Mouse (Mus musculus) spleen, adult 2 months (tissue): ENCODE results near the gene Fam129b. TPM values are rescaled to one million over a fixed set of nuclear protein-coding genes. Genes with fewer than 3 reads are reported as not detected.
A peak's percentile ranks its signal among the peaks of the same experiment; 100 is the strongest.

Experiments
- DNase-seq, 2 experiments: peaks; one replicate each; pipeline versions ENCODE4 v3.0.0 to v3.0.0-alpha.2; 2012 to 2021; ENCODE audit warnings: low spot score in 2 of 2, low read depth in 1 of 2
- H3K27ac ChIP-seq: fragments of 200-500 bp; 2 replicates; pipeline ENCODE4 v1.5.1; 2012; ENCODE audit warnings: low read length, inconsistent platforms; ENCODE audit not compliant: insufficient read depth
- H3K27me3 ChIP-seq: fragments of 200-500 bp; 2 replicates; pipeline ENCODE4 v1.6.1; 2012; ENCODE audit warnings: mild to moderate bottlenecking, moderate library complexity, low read length, inconsistent platforms; ENCODE audit not compliant: control insufficient read depth, insufficient read depth
- H3K36me3 ChIP-seq: fragments of 200-500 bp; 2 replicates; pipeline ENCODE4 v1.6.1; 2012; ENCODE audit warnings: mild to moderate bottlenecking, low read length, inconsistent platforms; ENCODE audit not compliant: control insufficient read depth, insufficient read depth
- H3K4me1 ChIP-seq: fragments of 200-500 bp; 2 replicates; pipeline ENCODE4 v1.6.1; 2011; ENCODE audit warnings: inconsistent platforms; ENCODE audit not compliant: control insufficient read depth, insufficient read depth, insufficient read length
- H3K4me3 ChIP-seq: fragments of 200-500 bp; 2 replicates; pipeline ENCODE4 v1.5.1; 2011; ENCODE audit warnings: mild to moderate bottlenecking, inconsistent platforms; ENCODE audit not compliant: insufficient read depth, insufficient read length; ENCODE audit errors: extremely low read depth
- CTCF ChIP-seq: fragments of 200-500 bp; IDR thresholded peaks from 2 replicates; pipeline ENCODE4 v1.5.1; 2011; ENCODE audit warnings: mild to moderate bottlenecking, inconsistent platforms; ENCODE audit not compliant: insufficient read depth, insufficient read length, insufficient replicate concordance; ENCODE audit errors: extremely low read depth
- POLR2A ChIP-seq: fragments of 200-500 bp; IDR thresholded peaks from 2 replicates; pipeline ENCODE4 v1.6.1; 2011; ENCODE audit warnings: low read depth, low read length, inconsistent platforms
- WGBS: fragments of 180-500 bp; shearing (Covaris S2); methylation state at CpG from one replicate; pipeline ENCODE4 v1.1.7; 2018; 5-methylcytosine and 5-hydroxymethylcytosine counted together
- polyA plus RNA-seq: library from polyadenylated mRNA; depleted of rRNA; stranded (reverse); fragments of >200 nt; gene quantifications from 2 replicates; pipeline ENCODE4 v1.2.3, GENCODE M21; 2012

Fam129b gene
- polyA plus RNA-seq, 1 experiment: 11.0 TPM

DNA sequence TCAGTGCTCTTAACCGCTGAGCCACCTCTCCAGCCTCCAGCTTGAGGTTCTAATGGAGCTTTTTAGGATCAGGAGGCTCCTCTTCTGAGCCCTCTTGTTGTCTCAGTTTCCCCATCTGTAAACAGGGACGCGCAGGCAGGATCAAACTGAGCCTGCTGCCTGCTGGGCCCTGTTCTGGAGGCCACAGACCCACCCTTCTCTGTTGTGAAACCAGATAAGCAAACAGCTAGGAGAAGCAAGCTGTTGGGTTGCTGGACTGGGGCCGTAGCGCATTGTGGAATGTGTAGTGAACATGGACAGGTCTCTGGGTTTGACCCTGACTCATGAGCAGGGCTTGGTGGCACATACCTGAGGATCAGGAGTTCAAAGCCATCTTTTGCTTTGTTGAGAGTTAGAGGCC is 28.7 kb downstream of the Fam129b start:
- H3K4me1 ChIP-seq: no peaks in the 10 kb centered on the region
- H3K27ac ChIP-seq: no peak overlapping the region
- H3K36me3 ChIP-seq: no peaks in the 10 kb centered on the region
- no peak for DNase-seq
- 83% methylated on average over 5 of the region's 5 CpGs for WGBS
- no peak for TF ChIP-seq CTCF
- TF ChIP-seq POLR2A: no peak
- no peak overlapping the region for H3K4me3 ChIP-seq
- no peaks in the 10 kb centered on the region for H3K27me3 ChIP-seq

DNA sequence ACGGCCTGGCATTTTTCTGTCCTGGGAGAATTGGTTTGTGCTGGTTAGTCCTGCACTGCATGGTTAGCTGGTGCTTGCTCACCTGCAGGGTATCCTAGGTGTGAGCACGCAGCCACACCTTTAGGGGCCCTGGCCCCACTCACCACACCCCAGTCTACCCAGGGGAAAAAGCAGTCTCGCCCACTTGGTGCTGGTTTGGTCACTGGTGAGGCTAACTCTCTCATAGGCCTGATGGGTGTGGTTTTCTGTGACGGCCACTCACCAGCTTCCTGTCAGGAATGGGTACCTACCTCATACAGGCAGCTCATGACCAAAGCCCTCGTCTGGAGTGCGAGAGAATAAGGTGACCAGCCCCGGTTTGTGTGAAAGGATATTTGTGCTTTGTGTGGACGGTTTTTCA is 29.4 kb downstream of the Fam129b start:
- TF ChIP-seq POLR2A (no peak), CTCF (no peak)
- WGBS: 84% methylated on average over 8 of the region's 8 CpGs
- Histone ChIP-seq H3K4me1 (no peaks in the 10 kb centered on the region), H3K27me3 (no peaks in the 10 kb centered on the region), H3K36me3 (no peaks in the 10 kb centered on the region), H3K27ac (no peak overlapping the region), H3K4me3 (no peak overlapping the region)
- no peak for DNase-seq

DNA sequence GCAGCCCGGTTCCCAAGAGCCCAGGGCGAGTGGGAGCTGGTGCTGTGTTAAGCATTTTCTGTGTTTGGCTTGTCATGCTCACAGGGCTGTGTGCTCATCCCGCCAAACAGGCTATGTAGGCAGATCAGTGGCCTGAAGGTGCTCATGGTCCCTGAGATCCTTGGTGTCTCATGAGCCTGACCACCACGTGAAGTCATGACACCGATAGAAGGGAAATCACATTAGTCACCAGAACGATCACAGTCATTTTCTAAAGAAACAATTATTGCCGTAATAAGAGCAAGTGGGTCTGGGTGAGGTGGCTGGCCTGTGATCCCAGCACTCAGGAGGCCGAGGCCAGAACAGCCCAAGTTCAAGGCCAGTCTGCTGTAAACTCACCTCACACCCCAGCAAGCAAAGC is 31.5 kb downstream of the Fam129b start:
- WGBS: 86% methylated on average over 8 of the region's 8 CpGs
- TF ChIP-seq POLR2A: no peak
- no peak for TF ChIP-seq CTCF
- no peak overlapping the region for H3K4me3 ChIP-seq
- H3K36me3 ChIP-seq: no peaks in the 10 kb centered on the region
- H3K27me3 ChIP-seq: no peaks in the 10 kb centered on the region
- no peak for DNase-seq
- H3K4me1 ChIP-seq: no peaks in the 10 kb centered on the region
- H3K27ac ChIP-seq: no peak overlapping the region

DNA sequence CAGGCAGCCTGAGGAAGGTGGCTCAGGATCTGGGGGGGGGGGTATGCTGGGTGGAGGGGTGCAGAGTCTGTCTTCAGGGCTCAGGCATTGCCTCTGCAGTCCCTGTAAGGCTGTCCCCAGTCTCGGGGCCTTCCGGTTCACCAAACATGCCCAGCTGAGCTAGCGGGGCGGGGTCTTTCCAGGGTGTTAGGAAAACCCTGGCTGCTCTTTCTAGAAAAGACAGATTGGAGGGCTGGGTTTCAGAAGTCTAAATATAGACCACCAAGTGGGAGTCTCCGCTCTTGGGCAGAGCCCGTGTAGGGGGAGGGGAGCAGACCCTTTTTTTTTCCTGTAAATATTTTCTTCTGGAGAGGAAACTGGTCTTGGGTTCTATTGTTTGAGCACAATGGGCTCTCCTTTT is 32.4 kb downstream of the Fam129b start:
- no peaks in the 10 kb centered on the region for H3K4me1 ChIP-seq
- no peaks in the 10 kb centered on the region for H3K27me3 ChIP-seq
- H3K27ac ChIP-seq: no peak overlapping the region
- TF ChIP-seq CTCF: no peak
- TF ChIP-seq POLR2A: no peak
- DNase-seq: no peak
- H3K4me3 ChIP-seq: no peak overlapping the region
- H3K36me3 ChIP-seq: no peaks in the 10 kb centered on the region
- 82% methylated on average over 6 of the region's 6 CpGs for WGBS

DNA sequence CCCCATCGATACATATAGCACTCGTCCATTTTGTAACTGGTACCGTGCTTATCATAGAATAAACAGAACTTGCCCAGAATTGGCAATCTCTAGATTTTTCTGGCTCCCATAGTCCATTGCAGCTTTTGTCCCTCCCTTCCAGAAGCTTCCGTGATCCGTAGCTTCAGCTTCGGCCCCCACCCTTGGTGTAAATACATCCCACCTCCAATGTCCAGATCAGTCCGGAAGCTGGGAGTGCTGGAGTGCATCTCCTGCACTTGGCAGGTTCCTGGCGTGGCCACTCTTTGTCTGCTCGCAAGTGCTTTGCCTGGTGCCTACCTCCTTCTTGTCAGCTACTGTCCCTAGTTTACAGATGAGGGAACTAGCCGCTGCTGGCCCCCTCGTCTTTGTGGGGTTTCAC is 32.9 kb downstream of the Fam129b start:
- Histone ChIP-seq H3K36me3 (no peaks in the 10 kb centered on the region), H3K4me1 (no peaks in the 10 kb centered on the region), H3K27ac (no peak overlapping the region), H3K4me3 (no peak overlapping the region), H3K27me3 (no peaks in the 10 kb centered on the region)
- DNase-seq: no peak
- WGBS: 88% methylated on average over 11 of the region's 11 CpGs
- TF ChIP-seq POLR2A (no peak), CTCF (no peak)

DNA sequence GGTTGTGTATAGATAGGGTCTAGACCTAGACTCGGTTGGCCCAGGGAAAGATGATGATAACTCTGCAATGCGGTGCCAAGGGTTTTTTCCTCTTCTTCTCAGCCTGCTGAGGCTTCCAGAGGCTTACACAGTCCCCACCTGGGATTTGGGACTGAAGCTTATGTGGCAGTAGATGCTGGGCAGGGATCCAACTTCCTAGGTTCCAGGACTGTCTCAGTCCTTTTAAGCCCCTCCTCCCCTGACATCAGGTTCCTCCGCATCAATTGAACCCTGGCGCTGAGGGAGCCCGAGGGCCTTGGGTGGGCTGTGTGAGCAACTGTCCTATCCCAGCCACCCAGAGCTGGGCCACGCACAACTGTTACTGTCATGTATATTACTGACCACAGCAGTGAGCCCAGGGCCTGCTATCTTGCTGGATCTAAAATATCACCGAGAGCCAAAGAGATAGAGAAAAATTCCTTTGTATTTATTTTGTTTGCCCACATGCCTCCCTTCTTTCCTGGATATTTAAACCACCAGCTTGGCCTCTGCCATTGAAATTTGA is 35.8 kb downstream of the Fam129b start:
- no peaks in the 10 kb centered on the region for H3K27me3 ChIP-seq
- 90% methylated on average over 7 of the region's 7 CpGs for WGBS
- no peak overlapping the region for H3K4me3 ChIP-seq
- no peak for DNase-seq
- TF ChIP-seq POLR2A (no peak), CTCF (no peak)
- H3K27ac ChIP-seq: no peak overlapping the region
- no peaks in the 10 kb centered on the region for H3K4me1 ChIP-seq
- H3K36me3 ChIP-seq: no peaks in the 10 kb centered on the region

DNA sequence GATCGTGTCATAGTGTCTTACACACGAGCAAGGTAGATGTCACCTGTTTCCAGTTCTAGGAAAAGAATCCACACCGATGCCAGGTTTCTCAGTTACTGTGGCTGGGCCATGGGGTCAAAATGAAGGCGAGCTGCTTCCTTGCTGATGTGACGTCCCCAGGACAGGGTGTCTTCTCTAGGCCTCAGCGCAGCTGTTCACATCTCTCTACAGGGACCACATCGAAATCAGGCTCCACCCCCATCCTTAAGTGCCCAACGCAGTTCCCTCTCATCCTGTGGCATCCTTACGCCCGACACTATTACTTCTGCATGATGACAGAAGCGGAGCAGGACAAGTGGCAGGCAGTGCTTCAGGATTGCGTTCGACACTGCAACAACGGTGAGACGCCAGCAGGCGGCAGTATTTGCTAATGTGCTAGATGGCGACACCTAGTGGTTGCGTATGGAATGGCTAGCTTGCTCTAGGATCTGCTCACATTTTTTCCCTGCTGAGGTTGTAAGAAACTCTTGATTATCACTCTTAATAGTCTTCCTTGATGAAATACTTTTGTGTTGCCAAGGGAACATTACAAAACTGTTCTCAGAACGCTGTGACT is 36.4 kb downstream of the Fam129b start:
- DNase-seq: peak; percentile 64 to 74
- TF ChIP-seq CTCF (peak; percentile 100), POLR2A (no peak)
- WGBS: 37% methylated on average over 19 of the region's 19 CpGs
- Histone ChIP-seq H3K36me3 (no peaks in the 10 kb centered on the region), H3K4me1 (no peaks in the 10 kb centered on the region), H3K27me3 (no peaks in the 10 kb centered on the region), H3K27ac (no peak overlapping the region), H3K4me3 (no peak overlapping the region)
